Mouse (Mus musculus) WW6 (cell line): ENCODE results near the gene Apoa2.

Experiments used
- DNase-seq: peaks from one replicate; pipeline ENCODE4 v3.0.0-alpha.2; 2013; ENCODE audit warnings: low read depth, low spot score

The Apoa2 gene

DNA sequence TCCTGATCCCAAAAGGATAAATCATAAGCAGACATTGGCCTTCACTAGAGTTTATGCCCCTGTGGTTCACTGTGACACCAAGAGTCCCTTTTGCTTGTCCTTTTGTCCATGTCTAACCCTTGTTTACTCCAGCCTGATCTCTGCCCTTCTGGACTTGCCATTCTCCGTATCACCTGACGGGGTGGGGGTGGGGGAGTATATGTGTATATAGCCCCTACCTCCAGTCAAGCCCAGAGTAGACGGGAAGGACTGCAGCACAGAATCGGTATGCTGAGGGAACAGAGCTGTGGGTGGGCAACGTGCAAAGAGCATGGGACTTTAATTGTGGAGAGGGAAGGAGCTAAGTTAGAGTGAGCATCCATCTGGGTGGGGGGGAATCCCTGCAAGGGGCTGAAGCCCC, at the start of gene Apoa2:
Gene Apoa2, plus strand, starts transcription at position 198 of the 400 bp plus-strand sequence.
- DNase-seq = no peak

- DNase-seq = no peak
Measured at GRCm38 (mm10) chr1:171179487-171180171, 45.2 kb upstream of the Apoa2 start.

- DNase-seq = no peak
Measured at GRCm38 (mm10) chr1:171183025-171183424, 41.8 kb upstream of the Apoa2 start.

DNA sequence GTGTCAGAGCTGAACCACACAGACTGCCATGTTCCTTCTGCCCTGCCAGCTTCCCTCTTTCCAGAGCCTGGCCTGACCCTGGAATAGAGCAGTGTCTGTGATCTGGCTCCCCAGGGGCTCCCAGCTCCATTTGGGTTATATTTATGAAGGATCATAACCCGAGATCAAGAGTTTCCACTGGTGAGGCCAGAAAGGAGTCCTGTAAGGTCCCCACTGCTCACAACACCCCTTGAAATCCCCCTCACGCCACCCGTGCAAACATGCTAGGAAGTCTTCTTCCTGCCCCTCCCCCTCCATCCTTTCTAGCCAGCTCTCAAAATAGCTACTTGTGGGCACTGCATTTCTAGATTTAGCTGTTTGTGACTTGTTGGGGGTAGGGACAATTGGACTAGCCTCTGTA, 41.2 kb upstream of the Apoa2 start:
- no peak for DNase-seq

GRCm38 (mm10) chr1:171184314-171184713, 40.5 kb upstream of the Apoa2 start:
- DNase-seq = no peak

GRCm38 (mm10) chr1:171185655-171186054, 39.2 kb upstream of the Apoa2 start:
- DNase-seq = no peak

- DNase-seq = no peak
Measured at GRCm38 (mm10) chr1:171187851-171188700, 36.8 kb upstream of the Apoa2 start.

- DNase-seq = no peak
Measured at GRCm38 (mm10) chr1:171189046-171189445, 35.8 kb upstream of the Apoa2 start.

- no peak for DNase-seq
Measured at GRCm38 (mm10) chr1:171189476-171190114, 35.3 kb upstream of the Apoa2 start.

DNA sequence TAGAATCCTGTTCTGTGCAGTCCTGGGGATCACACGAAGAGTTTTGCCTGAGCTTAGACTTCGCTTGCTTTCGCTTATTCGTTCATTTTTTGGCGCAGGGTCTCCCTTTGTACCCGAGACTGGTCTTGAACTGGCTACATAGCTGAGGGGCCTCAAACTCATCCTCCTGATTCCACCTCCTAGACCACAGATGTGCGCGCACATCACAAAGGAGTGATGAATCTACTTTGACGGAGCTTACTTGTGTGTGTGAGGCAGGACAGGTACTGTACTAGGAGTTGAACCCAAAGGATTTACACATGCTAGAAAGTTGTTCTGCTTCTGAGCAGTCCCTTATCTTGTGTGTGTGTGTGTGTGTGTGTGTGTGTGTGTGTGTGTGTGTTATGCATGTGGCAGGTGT, 34.0 kb upstream of the Apoa2 start:
- DNase-seq = no peak

DNA sequence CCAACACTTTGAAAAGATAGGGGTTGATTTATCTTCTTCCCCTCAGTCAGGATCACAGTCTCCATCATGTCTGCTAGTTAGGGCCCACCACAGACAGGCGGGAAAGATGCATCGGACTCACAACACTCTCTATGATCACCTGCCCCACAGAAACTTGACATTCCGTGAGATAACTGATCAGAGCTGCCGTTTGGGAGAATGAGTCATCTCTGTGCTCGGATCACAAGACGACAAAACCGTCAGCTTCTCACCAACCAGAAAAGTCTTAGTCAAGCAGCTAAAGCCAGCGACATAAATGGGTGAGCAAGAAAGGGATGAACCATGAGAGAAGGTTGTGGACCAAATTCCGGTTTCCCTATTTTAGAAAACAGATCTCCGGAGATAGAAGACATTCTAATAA, 32.6 kb upstream of the Apoa2 start:
- no peak for DNase-seq

- no peak for DNase-seq
Measured at GRCm38 (mm10) chr1:171193093-171193840, 31.6 kb upstream of the Apoa2 start.

DNA sequence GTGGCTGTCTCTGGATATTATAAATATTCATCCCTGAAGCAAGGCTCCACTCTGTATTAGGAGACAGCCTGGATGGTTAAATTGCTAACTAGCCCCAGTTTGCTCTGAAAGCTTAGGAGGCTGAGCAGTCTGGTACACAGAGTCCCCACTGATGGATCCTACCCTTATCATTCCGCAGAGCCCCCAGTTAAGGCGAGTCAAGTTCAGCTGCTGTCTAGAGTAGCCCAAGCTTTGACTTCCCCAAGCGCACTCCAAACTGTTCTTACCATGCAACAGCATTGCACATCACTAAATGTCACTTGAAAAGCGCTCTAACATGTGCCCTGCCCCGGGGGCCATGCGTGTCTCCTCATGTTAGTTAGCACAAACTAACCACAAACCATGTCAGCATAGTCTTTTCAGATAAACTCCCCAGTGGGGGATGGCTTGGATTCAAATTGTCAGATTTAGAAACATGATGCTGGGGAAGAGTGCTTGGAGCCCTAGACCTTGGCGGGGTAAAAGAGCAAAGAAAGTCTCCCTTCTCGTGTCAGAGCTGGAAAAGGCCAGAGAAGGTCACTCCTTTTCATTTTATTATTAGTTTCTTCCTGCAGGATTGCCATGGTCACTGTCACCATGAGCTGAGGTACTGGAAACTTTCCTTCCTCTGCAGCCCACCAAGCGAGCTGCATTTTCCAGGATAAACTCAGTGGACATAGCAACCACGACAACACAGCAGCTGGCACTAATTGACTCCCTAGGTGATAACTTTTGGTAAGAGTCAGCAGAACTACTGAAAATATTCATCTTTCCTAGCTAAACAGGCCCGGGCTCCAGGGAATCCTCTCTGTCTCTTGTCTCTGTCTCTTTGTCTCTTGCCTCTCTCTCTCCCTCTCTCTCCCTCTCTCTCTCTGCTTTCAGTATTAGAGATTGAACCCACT, 30.7 kb upstream of the Apoa2 start:
- DNase-seq = no peak

GRCm38 (mm10) chr1:171195046-171195822, 29.6 kb upstream of the Apoa2 start:
- no peak for DNase-seq

- DNase-seq = peak; percentile 52
Measured at GRCm38 (mm10) chr1:171195887-171196397, 28.9 kb upstream of the Apoa2 start, which contains the start of gene Pcp4l1. TSS of gene Pcp4l1 (minus strand) at chr1:171196268.

GRCm38 (mm10) chr1:171199532-171199931, 25.3 kb upstream of the Apoa2 start:
- DNase-seq = no peak

DNA sequence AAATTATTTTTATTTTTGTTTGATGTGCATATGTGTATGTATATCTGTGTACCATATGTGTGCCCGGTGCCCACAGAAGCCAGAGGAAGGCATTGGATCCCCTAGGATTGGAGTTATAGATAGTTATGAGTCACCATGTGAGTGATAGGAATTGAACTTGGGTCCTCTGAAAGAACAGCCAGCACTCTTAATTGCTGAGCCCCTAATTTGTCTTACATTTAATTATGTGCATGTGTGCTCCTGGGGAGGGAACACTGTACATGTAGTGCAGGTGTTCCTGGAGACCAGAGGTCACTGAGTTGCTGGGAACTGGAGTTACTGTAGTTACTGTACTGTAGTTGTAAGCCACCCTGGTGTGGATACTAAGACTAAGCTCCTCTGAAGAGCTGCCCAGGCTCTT, 24.1 kb upstream of the Apoa2 start:
- no peak for DNase-seq

GRCm38 (mm10) chr1:171203471-171204248, 21.2 kb upstream of the Apoa2 start:
- DNase-seq = no peak

GRCm38 (mm10) chr1:171204249-171204644, 20.6 kb upstream of the Apoa2 start:
- DNase-seq = no peak
